Mouse (Mus musculus): ENCODE data around the gene Atl3.
"Not testable (repeated sequence)": the region's sequence is repeated elsewhere in the genome, so short reads cannot be mapped to it uniquely, and the experiment has no call there.

Atl3 gene

DNA sequence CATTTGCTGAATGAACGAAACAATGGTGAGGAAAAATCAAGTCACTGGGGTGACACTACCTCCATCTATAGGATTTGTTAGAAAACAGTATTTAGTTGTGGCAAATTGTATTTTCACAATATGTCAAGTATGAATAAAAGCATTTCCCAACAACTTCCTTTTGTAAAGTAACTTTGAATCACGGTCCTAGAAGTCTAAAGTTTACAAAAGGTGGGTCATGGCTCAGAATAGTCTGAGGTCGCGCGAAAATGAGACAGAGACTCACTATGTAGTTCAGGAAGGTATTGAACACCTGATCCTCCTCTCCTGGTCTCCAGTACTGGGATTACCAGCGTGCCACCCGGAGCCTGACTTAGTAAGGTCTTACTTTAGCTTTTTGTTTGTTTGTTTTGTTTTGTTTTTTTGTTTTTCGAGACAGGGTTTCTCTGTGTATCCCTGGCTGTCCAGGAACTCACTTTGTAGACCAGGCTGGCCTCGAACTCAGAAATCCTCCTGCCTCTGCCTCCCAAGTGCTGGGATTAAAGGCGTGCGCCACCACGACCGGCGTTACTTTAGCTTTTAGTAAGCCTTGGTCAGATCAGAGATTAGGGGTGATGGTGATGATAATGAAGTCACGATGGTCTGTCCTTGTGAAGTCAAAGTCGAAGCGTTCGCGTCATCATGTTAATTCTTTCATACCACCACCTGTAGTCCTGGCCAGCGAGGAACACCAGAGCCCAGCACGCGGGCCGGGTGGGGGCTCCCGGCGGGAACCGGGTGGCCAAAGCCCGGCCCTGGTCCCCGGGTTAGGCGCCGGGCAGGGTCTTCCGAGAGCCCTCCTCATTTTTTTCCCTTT is at the start of gene Atl3:
TSS of gene Atl3 (plus strand) at position 689 of the 835 bp plus-strand sequence.
- DNase-seq, result no peak

- no peak for DNase-seq
These were observed 48.7 kb upstream of the Atl3 start for GRCm38 (mm10) chr19:7445105-7445504.

DNA sequence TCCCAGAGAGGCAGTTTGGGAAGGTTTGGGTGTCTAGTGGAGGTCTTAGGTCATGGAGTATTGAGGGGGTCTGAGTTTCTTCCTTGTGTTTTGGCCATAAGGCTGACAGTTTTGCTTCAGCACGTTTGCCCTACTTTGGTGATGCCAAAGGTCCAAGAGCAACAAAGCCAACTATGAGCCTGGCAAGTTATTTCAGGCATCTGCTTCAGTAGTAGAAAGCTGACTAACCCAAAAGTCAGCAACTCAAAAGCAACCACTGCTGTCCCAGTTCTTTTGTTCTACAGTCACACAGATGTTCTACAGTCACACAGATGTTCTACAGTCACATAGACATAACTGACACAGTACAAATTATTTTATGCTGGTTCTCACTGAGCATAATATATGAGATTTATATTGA is 48.2 kb upstream of the Atl3 start:
- peak; percentile 42 for DNase-seq

GRCm38 (mm10) chr19:7456803-7457202 is 37.0 kb upstream of the Atl3 start:
- DNase-seq, result no peak

GRCm38 (mm10) chr19:7458901-7459300 is 34.9 kb upstream of the Atl3 start:
- DNase-seq, result no peak

DNA sequence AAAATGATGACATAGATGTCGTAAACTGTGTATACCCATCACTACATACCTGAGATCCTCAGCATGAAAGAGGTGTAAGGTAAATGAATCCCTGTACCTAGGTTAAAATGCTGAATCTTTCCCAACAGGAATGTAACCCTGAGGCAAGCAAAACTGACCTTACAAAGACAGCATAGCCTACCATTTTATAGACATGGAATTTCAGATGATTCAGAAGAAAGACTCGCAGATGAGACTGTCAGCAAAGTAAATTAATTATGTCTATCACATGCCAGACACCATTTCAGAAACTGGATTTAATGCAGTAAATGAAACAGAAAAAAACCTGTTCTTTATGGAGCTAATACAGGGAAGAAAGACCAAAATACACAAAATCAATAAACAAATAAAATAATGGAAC is 34.5 kb upstream of the Atl3 start:
- DNase-seq, result no peak

DNA sequence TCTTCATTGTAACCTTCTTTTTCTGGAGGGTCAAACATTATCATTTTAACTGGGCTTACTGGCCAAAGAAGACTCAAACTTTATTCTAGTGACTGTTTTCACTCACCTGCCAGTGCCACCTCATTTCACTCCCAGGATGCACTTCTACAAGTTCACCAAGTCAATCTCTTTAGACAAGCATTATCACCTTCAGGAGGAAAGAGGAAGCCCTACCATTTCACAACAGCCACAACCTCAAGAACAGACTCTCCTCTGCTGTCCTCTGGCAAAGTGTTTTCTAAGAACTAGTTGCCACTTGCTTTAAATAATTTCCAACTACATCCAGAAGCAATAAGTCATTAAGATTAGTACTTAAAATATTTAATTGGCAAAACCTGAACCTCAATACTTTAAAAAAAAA is 25.9 kb upstream of the Atl3 start:
- no peak for DNase-seq

DNA sequence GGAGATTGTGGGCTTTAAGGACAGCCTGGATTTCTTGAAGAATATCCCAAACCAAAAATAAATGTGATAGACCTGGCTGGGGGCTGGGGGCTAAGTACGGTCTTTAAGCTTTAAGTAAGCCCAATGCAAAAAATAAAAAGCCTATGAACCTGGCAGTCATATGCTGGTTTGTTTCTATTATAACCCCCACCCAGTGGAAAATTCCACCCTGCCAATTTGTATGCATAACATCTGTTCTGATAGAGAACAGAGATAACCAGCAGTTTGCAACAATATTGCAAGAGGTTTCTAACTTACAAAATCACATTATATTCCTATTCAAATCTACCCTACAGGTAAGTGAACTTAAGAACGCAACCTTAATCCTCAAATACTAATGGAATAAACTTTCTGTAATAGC is 23.2 kb upstream of the Atl3 start:
- no peak for DNase-seq

- DNase-seq, result no peak
These were observed 14.0 kb upstream of the Atl3 start for GRCm38 (mm10) chr19:7479751-7480248.

GRCm38 (mm10) chr19:7481541-7482265 is 12.1 kb upstream of the Atl3 start:
- DNase-seq, result peak; percentile 71

- no peak for DNase-seq
These were observed 11.6 kb upstream of the Atl3 start for GRCm38 (mm10) chr19:7482266-7482598.

DNA sequence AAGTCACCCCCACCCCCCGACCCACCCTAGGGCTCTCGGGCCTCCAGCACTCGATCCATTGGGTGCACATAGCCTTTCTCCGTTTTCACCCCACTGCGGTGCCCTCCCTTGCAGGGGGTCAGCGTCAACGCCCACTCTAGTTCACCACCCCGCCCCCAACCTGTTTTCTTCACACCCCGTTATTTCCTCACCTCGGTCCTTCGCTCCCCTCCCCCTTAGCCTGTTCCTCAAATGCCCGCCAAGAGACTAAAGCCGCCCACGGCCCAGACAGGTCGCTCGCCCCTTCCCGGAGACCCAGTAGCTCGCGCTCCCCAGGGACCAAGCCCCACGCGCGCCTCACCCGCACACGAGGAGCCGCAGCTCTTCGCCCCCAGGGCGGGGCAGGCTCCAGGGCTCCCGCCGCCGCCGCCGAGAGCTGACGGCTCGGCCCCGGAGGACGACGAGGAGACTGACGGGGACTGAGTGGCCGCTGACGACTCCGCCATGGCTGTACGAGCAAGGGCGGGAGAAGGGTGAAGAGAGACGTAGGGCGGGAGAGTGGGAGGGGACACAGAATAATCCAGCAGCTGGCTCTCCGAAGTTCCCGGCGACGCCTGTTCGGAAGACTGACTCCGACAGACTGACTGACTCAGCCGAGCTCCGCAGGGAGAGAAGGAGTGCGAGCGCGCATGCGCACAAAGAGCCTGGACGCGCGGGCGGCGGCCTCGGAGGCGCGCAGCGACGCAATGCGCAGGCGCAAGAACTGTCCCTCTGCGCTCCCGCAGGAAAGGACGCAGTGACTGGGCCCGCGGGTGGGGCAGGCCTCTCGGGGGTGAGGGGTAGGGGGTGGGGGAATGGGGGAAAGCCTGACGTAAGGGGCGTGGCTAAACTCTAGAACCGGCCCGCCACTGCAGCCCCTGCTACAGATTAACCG is 11.0 kb upstream of the Atl3 start, which contains the start of gene Rtn3:
TSS of gene Rtn3 (minus strand) at position 683 of the 913 bp plus-strand sequence.
- peak; percentile 96 for DNase-seq

DNA sequence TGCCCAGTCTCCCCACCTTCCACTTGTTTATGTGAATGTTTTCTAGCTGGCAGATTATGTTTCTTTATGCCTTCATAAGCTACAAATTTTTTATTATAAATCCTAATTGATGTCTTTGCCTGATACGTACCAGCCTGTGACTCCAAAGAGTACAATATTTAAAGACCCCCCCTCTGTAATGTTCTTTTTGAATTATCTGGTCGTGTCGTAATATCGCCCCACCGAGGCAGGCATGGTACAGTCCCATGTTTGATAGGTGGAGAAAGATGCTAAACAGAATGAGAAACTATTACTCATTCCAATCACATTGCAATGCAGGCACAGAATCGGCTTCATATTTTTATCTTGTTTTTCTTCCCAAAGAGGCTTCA is 10.3 kb upstream of the Atl3 start:
- no peak for DNase-seq

DNA sequence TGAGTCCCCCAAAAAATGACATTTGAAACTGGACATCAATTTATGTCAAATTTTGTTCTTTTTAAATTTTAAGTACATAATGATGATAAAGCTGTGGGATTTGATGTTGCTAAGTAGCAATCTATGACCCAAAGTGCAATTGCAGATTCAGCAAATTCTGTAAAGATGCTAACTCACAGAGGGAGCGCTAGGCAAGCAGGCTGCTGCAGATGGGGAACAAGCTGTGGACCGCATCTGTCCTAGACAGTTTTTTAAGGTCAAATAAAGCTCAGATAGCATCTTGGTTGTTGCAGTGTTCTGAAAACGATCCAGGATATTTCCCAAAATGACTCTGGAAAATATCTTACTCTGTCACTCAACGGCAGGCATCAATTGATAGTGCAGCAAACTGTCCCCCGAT is 9.8 kb upstream of the Atl3 start:
- DNase-seq, result no peak

DNA sequence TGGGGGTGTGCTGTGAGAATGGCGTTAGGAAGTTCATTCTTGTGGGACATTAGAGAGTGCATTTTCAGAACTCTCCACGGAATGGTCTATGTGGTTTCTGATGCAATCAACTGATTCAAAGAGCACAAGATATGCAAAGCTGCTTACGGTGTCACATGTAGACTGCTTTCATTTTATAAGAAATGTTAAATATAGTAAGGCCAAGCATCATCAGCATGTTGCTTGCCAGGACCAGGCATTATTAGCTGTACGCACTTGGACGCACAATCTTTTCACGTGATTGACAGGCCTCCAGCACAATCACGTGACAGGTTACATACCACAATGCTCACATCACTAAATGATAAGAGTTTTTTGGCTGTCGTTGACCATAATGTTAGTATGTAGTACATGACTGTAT is 6.2 kb upstream of the Atl3 start:
- DNase-seq, result no peak

DNA sequence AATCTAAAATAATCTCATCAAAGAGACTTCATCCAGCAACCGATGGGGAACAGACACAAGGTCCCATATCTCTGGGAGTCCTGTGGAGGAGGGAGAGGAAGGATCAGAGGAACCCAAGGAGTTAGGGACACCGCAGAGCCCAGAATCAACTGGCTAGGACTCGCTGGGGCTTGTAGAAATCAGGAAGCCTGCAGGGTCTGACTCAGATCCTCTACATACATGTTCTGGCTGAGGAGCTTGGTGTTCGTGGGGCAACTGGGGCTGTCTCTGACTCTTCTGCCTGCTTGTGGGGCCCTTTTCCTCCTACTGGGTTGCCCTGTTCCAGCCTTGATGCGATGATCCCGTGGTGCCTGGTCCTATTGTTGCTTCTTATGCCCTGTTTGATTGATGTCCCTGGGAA is 1.9 kb upstream of the Atl3 start:
- no peak for DNase-seq

- no peak for DNase-seq
These were observed 1.2 kb upstream of the Atl3 start for GRCm38 (mm10) chr19:7492682-7493081.

DNA sequence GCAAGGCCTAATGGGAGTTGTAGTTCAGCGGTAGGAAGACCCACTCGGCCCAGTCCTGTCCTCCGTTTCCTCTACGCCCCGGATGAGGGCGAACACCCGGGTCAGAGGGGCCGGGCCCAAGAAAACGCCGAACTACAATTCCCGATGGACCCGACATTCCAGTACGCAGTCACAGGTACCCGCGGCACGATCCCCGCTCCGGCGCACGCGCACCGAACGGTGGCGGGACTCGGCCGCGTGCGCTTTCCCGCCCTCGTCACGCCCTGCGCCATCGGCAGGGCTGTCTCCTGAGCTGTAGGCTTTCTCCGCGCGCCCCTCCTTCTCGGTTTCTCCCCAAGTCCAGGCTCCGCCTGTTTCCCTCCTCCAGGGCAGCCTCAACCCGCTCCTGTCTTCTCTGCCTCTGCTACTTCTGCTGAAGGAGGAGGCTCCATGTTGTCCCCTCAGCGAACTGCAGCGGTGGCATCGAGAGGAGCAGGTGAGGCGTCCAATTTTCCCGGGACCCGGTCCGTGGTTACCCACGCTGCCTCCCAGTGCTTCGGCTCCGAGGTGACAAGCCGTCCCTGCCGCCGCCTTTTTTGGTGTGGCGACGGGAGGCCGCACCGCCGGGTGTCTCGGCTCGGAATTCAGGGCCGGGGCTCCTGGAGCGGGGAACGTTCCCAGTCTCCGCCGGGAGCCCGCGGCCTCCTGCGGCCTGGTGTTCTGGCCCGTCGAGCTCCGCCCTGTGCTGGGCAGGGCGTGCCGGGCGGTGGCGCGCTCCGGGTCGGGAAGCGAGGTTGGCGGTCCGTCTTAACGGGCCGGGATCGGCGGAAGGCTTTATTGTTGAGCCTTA is 561 bp downstream of the Atl3 start:
- peak; percentile 87 for DNase-seq

- no peak for DNase-seq
These were observed 1.6 kb downstream of the Atl3 start for GRCm38 (mm10) chr19:7495221-7496038.

DNA sequence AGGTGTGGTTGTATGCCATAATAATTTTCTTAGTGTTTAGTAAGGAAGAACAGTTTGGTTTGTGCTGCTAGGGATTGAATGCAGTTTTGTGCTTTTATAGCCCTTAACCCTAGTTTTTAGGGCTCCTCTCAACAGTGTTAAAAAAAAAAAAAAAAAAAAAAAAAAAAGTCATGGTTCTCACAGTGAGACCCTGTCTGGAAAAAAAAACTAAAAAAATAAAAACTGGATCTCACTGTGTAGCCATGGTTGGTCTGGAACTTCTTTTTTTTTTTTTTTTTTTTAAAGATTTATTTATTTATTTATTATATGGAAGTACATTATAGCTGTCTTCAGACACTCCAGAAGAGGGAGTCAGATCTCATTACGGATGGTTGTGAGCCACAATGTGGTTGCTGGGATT is 2.2 kb downstream of the Atl3 start:
- DNase-seq, result not testable (repeated sequence)

- DNase-seq, result no peak
These were observed 5.0 kb downstream of the Atl3 start for GRCm38 (mm10) chr19:7498816-7499215.
